Mouse (Mus musculus): ENCODE data around the gene Cemip.

- TF ChIP-seq CTCF (IDR thresholded peaks at IDR 0.05; ENCODE audit: insufficient read depth, low read length) (peak; percentile 50), POLR2A (IDR thresholded peaks at IDR 0.05; ENCODE audit: borderline replicate concordance, extremely low read depth, low read depth, low read length) (no peak)
Observed at GRCm38 (mm10) chr7:84089777-84090176, 3.5 kb upstream of the Cemip start.

All from lung, adult 2 months (tissue).